Mouse (Mus musculus): ENCODE measurements around the gene Btf3. TPM values are rescaled to one million over a fixed set of nuclear protein-coding genes. Genes with fewer than 3 reads are reported as not detected.

Btf3 gene
- total RNA-seq (2023) = 446 TPM

GRCm38 (mm10) chr13:98316480-98317245, at the start of gene Btf3:
Btf3 (minus strand) TSS chr13:98317006.

GRCm38 (mm10) chr13:98354090-98354801, 37.4 kb upstream of the Btf3 start, which contains the start of gene Foxd1:
Foxd1 (plus strand) TSS chr13:98354242.

DNA sequence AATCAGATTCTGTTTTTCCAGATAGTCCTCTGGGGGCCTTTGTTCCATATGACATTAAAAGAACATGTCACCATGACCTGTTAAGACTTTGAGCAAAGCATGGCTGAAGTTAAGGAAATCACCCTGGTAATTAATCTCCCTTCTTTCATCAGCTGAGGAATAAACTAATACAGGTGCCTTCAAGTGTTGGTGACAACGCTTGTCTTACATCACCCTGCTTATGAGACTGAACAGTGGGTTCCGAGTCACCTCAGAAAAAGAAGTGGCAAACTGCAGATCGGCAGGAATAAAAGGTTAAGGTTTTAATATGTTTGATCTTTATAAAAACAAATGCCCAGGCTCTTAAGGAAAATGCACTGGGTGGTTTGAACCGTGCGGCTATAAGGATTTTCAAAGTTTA, 37.1 kb downstream of the Btf3 start, which contains the start of gene Gm21976:
Gene Gm21976, plus strand, starts transcription at position 202 of the 400 bp plus-strand sequence.

DNA sequence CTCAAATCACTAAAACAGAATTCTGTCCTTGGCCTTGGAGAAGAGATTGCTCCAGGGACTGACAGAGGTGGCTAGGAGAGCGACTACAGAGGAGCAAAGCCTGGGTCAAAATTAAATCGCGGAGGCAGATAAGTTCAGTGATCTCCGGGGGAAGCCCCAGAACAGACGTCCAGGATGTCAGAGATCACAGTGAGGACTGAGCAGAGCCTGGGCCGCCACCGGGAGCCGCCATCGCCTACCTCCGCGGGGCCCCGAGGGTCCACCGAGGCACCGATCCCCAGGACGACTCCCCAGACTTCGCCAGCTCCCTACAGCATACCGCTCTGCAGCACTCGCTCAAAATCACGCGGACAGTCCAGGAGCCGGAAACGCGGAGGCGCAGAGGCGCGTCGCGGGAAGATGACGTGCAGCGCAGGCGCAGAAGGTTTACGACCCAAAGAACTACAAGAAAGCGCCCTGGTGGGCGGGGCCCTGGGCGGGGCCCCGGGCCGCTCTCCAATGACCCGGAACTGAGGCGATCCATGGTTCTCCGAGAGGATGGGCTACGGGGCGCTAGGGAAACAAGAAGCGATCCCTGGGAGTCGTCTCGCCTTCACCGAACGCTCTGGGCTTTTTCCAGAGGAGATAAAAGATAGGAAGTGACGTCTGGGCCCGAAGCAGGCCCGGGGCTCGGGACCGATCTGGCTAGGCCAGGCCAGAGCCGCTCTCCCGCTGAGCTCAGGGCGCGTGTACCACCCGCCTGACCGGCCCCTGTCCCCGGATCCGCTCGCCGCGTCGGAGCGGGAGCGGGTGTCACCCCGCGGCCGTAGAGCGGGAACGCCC, 54.0 kb downstream of the Btf3 start, which contains the start of the genes Utp15 and Ankra2:
Gene Utp15, minus strand, starts transcription at position 406 of the 822 bp plus-strand sequence.
Gene Ankra2, plus strand, starts transcription at position 439 of the 822 bp plus-strand sequence.

Other genes starting within 250 kb of the Btf3 start
- not detected for gene Arhgef28, start 110.6 kb downstream of the Btf3 start, total RNA-seq (2023)
- 46.2 TPM for gene Utp15, start 54.0 kb downstream of the Btf3 start, total RNA-seq (2023)
- 27.0 TPM for gene Ankra2, start 53.9 kb downstream of the Btf3 start, total RNA-seq (2023)
- gene Gm21976, start 37.1 kb downstream of the Btf3 start, total RNA-seq (2023) = not detected
- gene Foxd1, start 37.2 kb upstream of the Btf3 start, total RNA-seq (2023) = not detected
- gene Gm10320, start 175.0 kb upstream of the Btf3 start, total RNA-seq (2023) = not detected